Mouse (Mus musculus) hindbrain, embryonic 10.5 days (tissue): ENCODE measurements at regions not wholly inside any gene's neighbourhood (a gene's known extent, or its start where the extent isn't known, plus 50 kb on each side); places are given as distances from the start of the nearest gene placed in this dataset.

Experiments
- DNase-seq: peaks from one replicate; pipeline ENCODE4 v3.0.0-alpha.2; 2017; ENCODE audit warnings: low spot score
- H3K27ac ChIP-seq: fragments of 300-500 bp; sonication (generic); 2 replicates; pipeline ENCODE4 v1.5.1; 2016; ENCODE audit warnings: mild to moderate bottlenecking, moderate library complexity
- H3K27me3 ChIP-seq: fragments of 300-500 bp; sonication (generic); 2 replicates; pipeline ENCODE4 v1.6.1; 2016; ENCODE audit warnings: mild to moderate bottlenecking; ENCODE audit not compliant: poor library complexity, insufficient read depth, severe bottlenecking
- H3K36me3 ChIP-seq: fragments of 300-500 bp; sonication (generic); 2 replicates; pipeline ENCODE4 v1.6.1; 2016; ENCODE audit warnings: mild to moderate bottlenecking, moderate library complexity
- H3K4me1 ChIP-seq: fragments of 300-500 bp; sonication (generic); replicated peaks from 2 replicates; pipeline ENCODE4 v1.6.1; 2016; ENCODE audit warnings: mild to moderate bottlenecking
- H3K4me3 ChIP-seq: fragments of 300-500 bp; sonication (generic); 2 replicates; pipeline ENCODE4 v1.5.1; 2016; ENCODE audit warnings: mild to moderate bottlenecking, moderate library complexity
- H3K9me3 ChIP-seq: fragments of 300-500 bp; sonication (generic); 2 replicates; pipeline ENCODE4 v1.6.1; 2016; ENCODE audit warnings: mild to moderate bottlenecking, moderate library complexity
- WGBS: fragments of 180-500 bp; shearing (Covaris S2); methylation state at CpG from one replicate; pipeline ENCODE4 v1.1.7; 2016; 5-methylcytosine and 5-hydroxymethylcytosine counted together

DNA sequence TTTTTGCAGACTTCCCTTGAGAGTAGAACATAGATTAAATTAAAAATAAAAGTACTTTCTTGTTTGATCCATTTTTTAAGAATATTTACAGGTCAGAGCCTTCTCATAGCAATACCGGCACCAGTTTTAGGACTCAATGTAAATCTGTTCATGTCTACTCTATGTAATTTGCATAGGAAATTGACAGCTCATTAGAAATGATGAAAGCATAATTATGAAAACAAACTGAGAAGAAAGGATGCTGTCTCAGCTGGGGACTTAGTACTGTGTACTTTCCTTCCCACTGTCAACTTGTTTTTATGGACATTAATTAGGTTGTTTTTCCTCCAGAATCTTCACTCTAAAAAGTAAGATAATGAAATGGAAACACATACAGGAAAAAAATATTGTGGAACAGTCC lies 3344.8 kb upstream of the Gm6569 start:
- no peaks in the 10 kb centered on the region for H3K36me3 ChIP-seq
- 92% methylated on average over 1 of the region's 1 CpGs for WGBS
- no peaks in the 10 kb centered on the region for H3K27me3 ChIP-seq
- no peak overlapping the region for H3K4me3 ChIP-seq
- no peaks in the 10 kb centered on the region for H3K4me1 ChIP-seq
- no peak overlapping the region for H3K27ac ChIP-seq
- DNase-seq: no peak
- H3K9me3 ChIP-seq: no peaks in the 10 kb centered on the region

DNA sequence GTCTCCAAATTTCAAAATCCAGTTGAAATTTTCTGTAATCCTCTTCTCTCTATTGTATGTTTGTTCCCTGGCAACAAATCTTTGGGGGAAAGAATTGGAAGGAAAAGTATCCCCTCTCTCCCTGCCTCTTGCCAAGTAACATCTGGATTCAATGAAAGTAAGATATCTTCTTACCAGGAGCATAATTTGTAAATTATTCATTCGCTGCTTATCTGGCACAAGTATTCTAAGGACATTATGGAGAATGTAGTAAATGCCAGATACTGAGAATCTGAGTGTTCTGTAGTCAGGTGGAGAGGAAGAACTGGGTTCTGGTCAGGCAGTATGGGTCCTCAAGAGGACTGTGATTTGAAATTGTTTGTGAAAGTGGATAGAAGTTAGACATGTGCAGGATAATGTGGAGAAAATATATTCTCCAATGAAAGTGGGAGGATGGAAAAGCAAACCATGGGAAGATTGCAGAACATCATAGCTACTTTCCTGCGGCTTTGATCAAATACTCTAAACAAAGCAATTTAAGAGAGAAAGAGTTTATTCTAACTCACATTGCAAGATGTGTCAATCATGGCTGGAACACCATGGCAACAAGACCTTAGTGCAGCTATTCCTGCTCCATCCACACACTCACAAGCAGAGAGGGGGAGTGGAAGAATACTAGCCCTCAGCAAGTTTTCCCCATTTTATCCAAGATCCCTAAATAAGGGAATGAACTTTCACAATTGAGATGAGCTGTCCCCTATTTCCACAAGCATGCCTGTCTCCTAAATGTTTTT lies 3327.1 kb upstream of the Gm6569 start:
- no peak overlapping the region for H3K27ac ChIP-seq
- H3K27me3 ChIP-seq: no peaks in the 10 kb centered on the region
- no peak for DNase-seq
- WGBS: 74% methylated on average over 2 of the region's 2 CpGs
- no peak overlapping the region for H3K4me3 ChIP-seq
- H3K4me1 ChIP-seq: peaks cover 4% of the 10 kb centered on the region; the same call in 1 of the 2 replicates
- no peaks in the 10 kb centered on the region for H3K36me3 ChIP-seq
- H3K9me3 ChIP-seq: no peaks in the 10 kb centered on the region

DNA sequence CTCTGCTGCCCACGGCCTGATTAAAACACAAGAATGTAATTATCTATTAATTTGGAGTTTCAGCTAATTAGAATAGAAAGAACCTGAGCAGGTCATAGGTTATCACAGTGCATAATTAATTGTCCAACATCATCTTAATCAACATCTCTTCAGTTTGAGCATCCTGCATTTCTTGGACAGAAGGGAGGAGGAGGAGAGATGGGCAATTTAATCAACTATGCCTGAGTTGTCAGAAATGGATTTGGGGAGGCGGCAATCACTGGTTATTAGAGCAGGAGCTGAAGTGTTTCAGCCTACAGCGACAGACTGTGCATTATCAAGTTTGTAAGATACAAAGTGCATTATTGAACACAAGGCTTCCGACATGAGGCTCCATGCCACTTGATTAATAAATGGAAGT lies 3313.8 kb upstream of the Gm6569 start:
- DNase-seq: no peak
- Histone ChIP-seq H3K4me1 (no peaks in the 10 kb centered on the region), H3K4me3 (no peak overlapping the region), H3K27me3 (no peaks in the 10 kb centered on the region), H3K9me3 (no peaks in the 10 kb centered on the region), H3K36me3 (no peaks in the 10 kb centered on the region), H3K27ac (no peak overlapping the region)
- 78% methylated on average over 4 of the region's 4 CpGs for WGBS

DNA sequence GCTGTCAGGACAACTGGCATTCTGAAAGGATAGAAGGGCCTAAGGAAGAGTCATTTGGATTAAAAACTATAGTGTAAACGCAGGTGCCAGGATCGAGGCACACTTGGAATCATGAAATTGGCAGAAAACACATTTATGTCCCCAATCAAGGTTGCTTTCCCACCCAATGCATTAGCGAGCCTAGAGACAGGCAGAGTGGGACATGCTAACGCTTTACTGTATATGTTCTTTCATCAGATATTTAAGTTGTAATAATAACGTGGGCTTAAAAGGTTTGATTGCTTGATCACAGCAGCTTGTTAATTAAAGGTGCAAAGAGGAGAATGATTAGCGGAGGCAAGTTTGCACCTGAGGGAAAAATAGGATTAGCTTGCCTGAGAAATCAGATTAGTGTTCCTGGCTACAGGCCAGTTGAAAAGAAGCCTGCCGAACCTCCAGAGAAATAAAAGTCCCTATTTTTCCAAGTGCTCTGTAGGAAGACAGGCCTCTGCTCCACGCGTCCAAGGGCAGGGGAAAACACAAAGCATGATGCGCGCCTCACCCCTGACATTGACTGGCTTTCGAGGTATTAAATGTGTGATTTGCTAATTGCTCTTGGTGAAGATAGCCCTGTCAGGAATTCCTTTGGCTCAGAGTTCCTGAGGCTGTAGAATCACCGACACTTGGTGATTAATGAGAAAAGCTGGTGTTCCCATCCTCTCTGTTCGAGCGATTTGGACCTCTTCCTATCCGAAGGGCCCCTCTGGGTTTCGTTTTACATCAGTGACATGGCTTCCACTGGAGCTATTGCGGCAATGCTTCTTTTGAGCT lies 3279.4 kb upstream of the Gm6569 start:
- WGBS: 65% methylated on average over 18 of the region's 18 CpGs
- Histone ChIP-seq H3K4me3 (no peak overlapping the region), H3K27ac (no peak overlapping the region), H3K4me1 (peaks cover 6% of the 10 kb centered on the region), H3K36me3 (no peaks in the 10 kb centered on the region), H3K9me3 (no peaks in the 10 kb centered on the region), H3K27me3 (no peaks in the 10 kb centered on the region)
- DNase-seq: peak; percentile 2

DNA sequence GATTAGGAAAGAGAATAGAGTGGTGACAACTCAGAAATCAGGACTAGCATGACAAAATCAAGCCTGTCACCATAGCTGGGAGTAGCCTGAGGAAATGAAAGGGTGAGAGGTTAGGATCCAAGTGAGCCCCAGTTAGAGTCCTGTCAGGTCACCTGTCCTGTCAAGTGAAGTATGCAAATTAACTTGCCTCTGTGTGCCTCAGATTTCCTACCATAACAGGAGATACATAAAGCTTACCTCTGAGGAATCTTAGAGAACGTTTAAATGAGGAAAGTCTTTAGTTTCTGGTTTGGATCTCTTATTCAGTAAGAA lies 3278.8 kb upstream of the Gm6569 start:
- DNase-seq: no peak
- no peak overlapping the region for H3K4me3 ChIP-seq
- 63% methylated on average over 1 of the region's 1 CpGs for WGBS
- H3K27ac ChIP-seq: no peak overlapping the region
- peaks cover 6% of the 10 kb centered on the region for H3K4me1 ChIP-seq
- H3K9me3 ChIP-seq: no peaks in the 10 kb centered on the region
- no peaks in the 10 kb centered on the region for H3K36me3 ChIP-seq
- no peaks in the 10 kb centered on the region for H3K27me3 ChIP-seq

DNA sequence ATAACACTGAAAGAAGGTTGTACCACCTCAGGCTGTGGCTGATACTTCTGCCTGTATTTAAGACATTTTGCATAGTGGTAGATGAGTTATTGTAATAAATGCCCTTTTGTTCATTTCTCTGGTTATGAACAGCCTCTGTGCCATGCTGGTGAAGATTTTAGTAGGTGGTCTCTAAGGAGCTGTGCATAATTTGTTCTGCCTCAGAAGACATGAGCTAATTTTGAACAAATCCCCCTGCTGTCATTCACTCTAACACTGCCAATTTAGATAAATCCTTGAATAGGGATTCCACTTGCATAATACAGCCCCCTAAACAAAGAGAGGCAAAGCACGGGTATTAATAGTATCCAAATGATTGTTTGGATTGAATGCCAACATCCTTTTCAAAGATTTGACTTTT lies 3240.1 kb upstream of the Gm6569 start:
- Histone ChIP-seq H3K9me3 (no peaks in the 10 kb centered on the region), H3K36me3 (no peaks in the 10 kb centered on the region), H3K4me1 (peaks cover 8% of the 10 kb centered on the region; the same call in 1 of the 2 replicates), H3K27ac (no peak overlapping the region), H3K4me3 (no peak overlapping the region), H3K27me3 (no peaks in the 10 kb centered on the region)
- no peak for DNase-seq
- WGBS: 35% methylated on average over 1 of the region's 1 CpGs

DNA sequence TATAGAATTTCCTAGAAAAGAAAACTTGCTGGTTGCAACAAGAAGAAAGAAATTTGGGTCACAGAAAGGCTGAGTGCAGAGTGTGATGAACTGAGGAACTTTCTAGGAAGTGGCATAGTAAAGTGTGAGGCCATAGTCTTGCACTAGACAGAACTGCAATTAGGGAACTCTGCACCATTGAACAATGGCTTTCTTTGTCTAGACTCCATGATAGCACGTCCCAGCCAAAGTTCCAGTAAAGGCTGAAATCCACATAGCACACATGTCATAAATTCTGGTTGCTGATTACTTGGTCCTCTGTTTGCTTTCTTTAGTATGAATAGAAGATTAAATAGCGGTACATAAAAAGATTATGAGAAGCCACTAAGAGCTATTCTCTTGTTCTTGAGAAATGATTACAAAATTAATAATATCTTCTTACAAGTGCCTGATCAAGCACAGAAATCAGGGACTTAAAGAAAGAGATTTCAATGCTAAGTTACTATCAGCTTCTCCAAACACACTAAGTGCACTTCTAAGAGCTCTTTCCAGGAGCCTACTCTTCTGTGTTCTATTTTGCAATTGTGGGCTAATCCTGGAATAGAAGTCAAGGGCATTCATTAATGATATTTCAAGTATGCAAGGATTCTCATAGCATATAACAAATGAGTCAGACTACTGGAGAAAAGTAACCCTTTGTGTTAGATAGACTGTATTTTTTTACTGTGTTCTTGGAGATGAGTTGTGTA lies 3233.4 kb upstream of the Gm6569 start:
- Histone ChIP-seq H3K27ac (no peak overlapping the region), H3K36me3 (no peaks in the 10 kb centered on the region), H3K27me3 (no peaks in the 10 kb centered on the region), H3K4me3 (no peak overlapping the region), H3K4me1 (no peaks in the 10 kb centered on the region), H3K9me3 (no peaks in the 10 kb centered on the region)
- 80% methylated on average over 2 of the region's 2 CpGs for WGBS
- DNase-seq: no peak

DNA sequence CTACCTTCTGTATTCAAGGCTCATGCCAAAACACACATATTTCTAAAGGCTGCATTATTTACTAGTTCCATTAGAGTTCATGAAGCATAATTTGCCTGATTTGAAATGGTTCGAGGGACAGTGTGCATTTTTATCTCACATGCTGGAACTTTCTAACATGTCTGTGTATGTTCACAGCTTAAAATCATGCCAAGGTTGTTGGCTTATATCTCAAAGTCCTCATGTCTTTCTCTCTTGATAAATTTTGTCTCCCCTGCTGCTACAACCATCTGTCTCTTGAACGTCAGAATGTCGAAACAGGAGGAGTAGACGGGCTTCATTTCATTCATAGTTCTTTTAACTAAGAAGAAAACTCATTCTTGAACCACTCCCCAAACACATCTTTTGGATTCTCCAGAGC lies 3229.1 kb upstream of the Gm6569 start:
- Histone ChIP-seq H3K4me1 (no peaks in the 10 kb centered on the region), H3K4me3 (no peak overlapping the region), H3K27me3 (no peaks in the 10 kb centered on the region), H3K27ac (no peak overlapping the region), H3K9me3 (no peaks in the 10 kb centered on the region), H3K36me3 (no peaks in the 10 kb centered on the region)
- WGBS: 86% methylated on average over 4 of the region's 4 CpGs
- DNase-seq: no peak

DNA sequence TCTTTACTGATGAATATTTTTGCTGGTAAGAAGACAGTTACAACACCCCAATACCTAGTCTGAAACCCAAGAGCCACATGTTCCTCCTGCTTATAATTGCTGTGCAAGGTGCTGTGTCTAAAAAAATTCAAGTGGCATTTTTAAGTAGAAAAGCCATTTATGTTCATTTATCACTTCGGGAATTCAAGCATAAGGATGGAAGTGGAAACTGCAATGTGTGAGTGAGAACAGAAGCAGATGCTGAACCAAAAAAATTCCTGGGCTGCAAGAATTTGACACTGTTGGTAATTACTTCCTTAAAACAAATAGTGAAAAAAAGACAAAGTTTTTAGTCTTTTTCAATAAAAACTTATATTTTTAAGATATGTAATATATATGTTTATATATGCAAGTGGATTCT lies 3227.5 kb upstream of the Gm6569 start:
- 88% methylated on average over 1 of the region's 1 CpGs for WGBS
- Histone ChIP-seq H3K27ac (no peak overlapping the region), H3K36me3 (no peaks in the 10 kb centered on the region), H3K9me3 (no peaks in the 10 kb centered on the region), H3K4me1 (no peaks in the 10 kb centered on the region), H3K4me3 (no peak overlapping the region), H3K27me3 (no peaks in the 10 kb centered on the region)
- DNase-seq: no peak

DNA sequence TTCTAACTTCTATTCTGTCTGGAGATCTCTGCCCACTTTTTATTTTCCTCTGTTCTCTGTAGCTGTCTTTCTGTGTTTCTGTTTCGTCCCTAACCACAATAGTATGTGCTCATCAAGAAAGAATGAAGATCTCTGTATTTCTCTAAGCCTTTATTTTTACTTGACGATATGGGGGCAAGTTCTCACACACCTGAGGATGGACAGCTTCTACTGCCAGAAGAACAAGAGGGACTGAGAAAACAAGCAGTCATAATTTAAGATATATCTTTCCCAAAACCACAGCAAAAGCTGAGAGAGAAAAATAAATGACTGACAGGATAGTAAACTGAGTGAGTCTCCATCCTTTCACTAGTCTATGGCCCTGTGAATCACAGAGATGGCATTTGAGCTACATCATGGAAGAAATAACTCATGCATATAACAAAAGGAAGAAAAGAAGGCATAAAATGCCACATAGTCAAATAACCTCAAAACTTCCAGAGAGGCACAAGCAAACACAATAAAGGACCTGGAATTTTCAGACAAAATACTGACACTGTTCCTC lies 3216.2 kb upstream of the Gm6569 start:
- H3K27me3 ChIP-seq: no peaks in the 10 kb centered on the region
- H3K4me3 ChIP-seq: no peak overlapping the region
- no peak for DNase-seq
- H3K27ac ChIP-seq: no peak overlapping the region
- 68% methylated on average over 2 of the region's 2 CpGs for WGBS
- no peaks in the 10 kb centered on the region for H3K9me3 ChIP-seq
- no peaks in the 10 kb centered on the region for H3K4me1 ChIP-seq
- no peaks in the 10 kb centered on the region for H3K36me3 ChIP-seq

DNA sequence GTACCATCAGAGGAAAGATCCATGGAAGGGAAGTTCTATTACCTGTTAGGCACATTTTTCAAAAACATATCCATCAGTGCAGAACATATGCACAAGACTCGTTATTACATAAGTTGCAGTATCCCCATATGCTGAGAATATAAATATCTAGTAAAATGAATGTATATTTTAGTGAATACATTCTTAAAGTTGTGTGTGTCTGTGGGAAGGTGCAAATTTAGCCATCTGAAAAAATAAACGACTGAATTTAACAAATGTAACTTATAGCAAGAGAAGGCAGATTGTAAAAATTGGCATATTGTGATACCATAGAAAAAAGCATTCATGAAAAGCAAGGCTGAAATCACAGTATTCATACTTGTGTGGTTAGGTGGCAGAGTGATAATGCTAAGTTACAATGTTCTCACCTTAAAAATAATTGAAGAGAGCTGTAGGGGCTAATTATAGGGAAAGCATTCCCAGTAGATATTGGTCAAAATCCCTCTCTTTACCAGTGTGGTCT lies 3193.3 kb upstream of the Gm6569 start:
- 85% methylated on average over 2 of the region's 2 CpGs for WGBS
- Histone ChIP-seq H3K4me3 (no peak overlapping the region), H3K27ac (no peak overlapping the region), H3K4me1 (no peaks in the 10 kb centered on the region), H3K27me3 (no peaks in the 10 kb centered on the region), H3K9me3 (no peaks in the 10 kb centered on the region), H3K36me3 (no peaks in the 10 kb centered on the region)
- no peak for DNase-seq

DNA sequence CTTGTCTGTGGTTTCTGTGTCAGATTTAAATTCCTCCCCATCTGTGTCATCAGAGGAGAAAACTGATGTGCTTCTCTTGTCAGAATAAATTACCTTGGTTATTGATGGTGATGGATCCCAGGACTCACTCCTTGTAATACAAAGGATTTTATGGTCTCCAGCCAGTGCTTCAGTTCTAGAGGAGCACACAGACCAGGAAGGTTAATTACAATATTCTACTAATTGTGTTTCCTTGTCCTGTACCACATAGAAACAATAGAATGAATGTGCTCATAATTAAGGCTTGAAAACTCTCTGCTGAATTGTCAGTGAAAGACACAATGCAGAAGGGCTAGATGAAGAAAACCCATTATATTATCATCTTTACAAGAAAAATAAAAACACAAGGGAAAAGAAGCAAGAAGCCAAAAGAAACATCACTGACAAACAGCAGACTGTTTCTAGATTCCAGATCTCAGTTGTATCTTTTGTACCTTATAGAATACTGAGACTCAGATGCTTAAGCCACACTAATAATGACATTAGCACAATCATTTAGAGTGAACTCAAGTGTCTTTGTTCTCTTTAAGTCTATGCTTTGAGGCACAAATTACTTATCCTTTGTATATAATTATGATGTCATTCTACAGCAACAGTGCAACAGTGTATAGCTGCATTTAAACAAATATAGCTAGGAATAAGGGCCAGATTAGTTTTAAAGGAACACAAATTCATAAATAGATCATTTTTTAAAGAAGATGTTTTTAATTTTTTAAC lies 3189.7 kb upstream of the Gm6569 start:
- Histone ChIP-seq H3K9me3 (no peaks in the 10 kb centered on the region), H3K36me3 (no peaks in the 10 kb centered on the region), H3K4me1 (no peaks in the 10 kb centered on the region), H3K4me3 (no peak overlapping the region), H3K27ac (no peak overlapping the region), H3K27me3 (no peaks in the 10 kb centered on the region)
- DNase-seq: no peak
